Mouse (Mus musculus): ENCODE data around the gene Creg2. TPM values are rescaled to one million over a fixed set of nuclear protein-coding genes. Genes with fewer than 3 reads are reported as not detected.
"Not testable (repeated sequence)": the region's sequence is repeated elsewhere in the genome, so short reads cannot be mapped to it uniquely, and the experiment has no call there.

Creg2 gene
- polyA plus RNA-seq, 1 experiment = 0.10 TPM

DNA sequence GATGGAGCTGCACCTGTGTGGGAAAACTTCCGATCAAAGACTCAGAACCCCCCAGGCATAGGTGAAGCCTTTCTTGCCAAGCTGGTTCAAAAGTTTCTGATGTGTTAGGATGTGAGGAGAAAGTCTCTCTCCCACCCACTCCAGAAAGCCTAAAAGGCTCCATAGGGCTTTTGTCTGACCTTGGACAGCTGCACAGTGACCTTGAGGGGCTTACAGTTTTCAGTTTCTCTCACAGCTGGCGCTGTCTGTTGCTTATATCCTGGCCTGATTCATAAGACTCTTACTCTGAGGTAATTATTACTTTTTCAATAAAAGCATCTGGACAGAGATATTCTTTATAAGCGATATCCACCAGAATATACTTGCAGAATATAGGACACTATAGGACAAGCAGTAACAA, 38.2 kb downstream of the Creg2 start:
- 92% methylated on average over 3 of the region's 3 CpGs for WGBS
- no peak for DNase-seq (ENCODE audit: low read depth, low spot score)

DNA sequence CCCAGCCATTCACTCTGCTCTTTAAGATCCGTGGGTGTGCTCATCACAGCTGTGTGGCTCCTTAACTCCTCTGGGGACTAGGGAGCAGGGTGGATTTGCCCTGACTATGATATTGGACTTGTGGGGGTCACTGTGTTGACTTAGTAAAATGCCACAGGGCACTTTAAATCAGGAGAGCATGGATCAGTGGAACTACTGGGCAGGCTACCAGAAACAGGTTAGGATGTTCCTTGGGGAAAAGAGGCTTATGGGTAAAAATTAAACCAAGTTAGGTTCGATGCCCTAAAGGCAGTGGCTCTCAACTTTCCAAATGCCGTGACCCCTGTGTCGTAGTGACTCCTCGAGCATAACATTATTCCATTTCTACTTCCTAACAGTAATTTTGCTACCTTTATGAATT, 38.8 kb downstream of the Creg2 start:
- DNase-seq (ENCODE audit: low read depth, low spot score) = no peak
- 76% methylated on average over 5 of the region's 5 CpGs for WGBS

- DNase-seq (ENCODE audit: low read depth, low spot score) = no peak
- WGBS = 15% methylated on average over 8 of the region's 8 CpGs
Observed at GRCm38 (mm10) chr1:39608534-39608933, 42.7 kb downstream of the Creg2 start.

- DNase-seq (ENCODE audit: low read depth, low spot score) = no peak
- WGBS = 93% methylated on average over 3 of the region's 3 CpGs
Observed at GRCm38 (mm10) chr1:39602477-39602876, 48.8 kb downstream of the Creg2 start.

GRCm38 (mm10) chr1:39598726-39599125, 52.5 kb downstream of the Creg2 start:
- WGBS = 49% methylated on average over 11 of the region's 11 CpGs
- DNase-seq (ENCODE audit: low read depth, low spot score) = no peak

GRCm38 (mm10) chr1:39597135-39597534, 54.1 kb downstream of the Creg2 start:
- 88% methylated on average over 9 of the region's 9 CpGs for WGBS

GRCm38 (mm10) chr1:39593836-39594235, 57.4 kb downstream of the Creg2 start:
- no peak for DNase-seq (ENCODE audit: low read depth, low spot score)
- WGBS = 25% methylated on average over 10 of the region's 10 CpGs

More at GRCm38 (mm10) chr1:39597135-39597534, 54.1 kb downstream of the Creg2 start:
- DNase-seq (ENCODE audit: low read depth, low spot score) = not testable (repeated sequence)

DNA sequence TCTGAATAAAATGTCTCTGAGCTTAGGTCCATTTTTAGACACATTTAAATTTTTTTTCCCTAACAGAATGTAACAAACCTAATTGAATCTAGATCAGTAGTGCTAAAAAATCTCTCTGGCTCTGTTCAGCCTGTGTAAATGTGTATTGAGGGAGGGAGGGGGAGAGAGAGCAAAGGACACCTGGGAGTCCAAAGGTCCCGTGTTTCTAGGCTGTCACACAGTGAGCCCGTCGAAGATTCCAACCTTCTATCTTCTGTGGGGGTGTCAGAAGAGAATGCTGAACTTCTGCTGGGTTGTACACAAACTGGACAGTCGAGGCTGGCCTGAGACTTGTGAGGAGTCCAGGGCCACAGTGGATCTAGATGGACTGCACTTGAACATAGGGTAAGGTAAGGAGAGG, 59.2 kb downstream of the Creg2 start:
- DNase-seq (ENCODE audit: low read depth, low spot score) = no peak
- 39% methylated on average over 4 of the region's 4 CpGs for WGBS

DNA sequence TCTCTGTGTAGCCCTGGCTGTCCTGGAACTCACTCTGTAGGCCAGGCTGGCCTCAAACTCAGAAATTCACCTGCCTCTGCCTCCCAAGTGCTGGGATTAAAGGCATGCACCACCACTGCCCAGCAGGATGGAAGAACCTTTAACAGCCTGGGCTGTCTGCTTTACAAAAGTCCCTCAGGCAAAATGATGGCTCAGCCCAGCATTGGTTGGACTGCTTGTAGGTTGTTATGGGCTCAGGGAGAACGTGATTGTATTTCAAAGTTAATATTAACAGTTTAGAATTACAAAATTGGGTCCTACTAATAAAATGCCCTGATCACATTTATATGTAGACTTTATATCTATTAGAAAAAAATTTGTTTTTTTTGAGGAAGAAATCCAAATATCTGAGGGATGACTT, 59.7 kb downstream of the Creg2 start:
- 26% methylated on average over 1 of the region's 1 CpGs for WGBS
- not testable (repeated sequence) for DNase-seq (ENCODE audit: low read depth, low spot score)

- 75% methylated on average over 5 of the region's 5 CpGs for WGBS
- no peak for DNase-seq (ENCODE audit: low read depth, low spot score)
Observed at GRCm38 (mm10) chr1:39590193-39590592, 61.1 kb downstream of the Creg2 start.

DNA sequence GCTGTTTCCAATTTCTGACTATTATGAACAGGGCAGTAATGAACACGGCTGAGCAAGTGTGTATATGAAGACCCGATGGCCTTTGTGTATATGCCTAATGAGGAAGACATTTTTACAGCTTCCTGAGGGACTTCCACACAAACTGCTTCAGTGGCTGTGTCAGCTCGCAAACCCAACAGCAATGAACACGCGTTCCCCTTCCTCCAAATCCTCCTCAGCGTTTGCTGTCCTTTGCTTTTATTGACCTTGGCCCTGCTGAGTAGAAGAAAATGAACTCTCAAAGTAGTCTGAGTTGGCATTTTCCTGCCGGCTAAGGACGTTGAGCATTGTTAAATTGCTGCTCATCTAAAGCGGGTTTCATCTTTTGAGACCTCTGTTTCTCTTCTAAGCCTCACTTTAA, 65.9 kb downstream of the Creg2 start:
- WGBS = 32% methylated on average over 9 of the region's 9 CpGs

GRCm38 (mm10) chr1:39583173-39583572, 68.1 kb downstream of the Creg2 start:
- DNase-seq (ENCODE audit: low read depth, low spot score) = no peak
- 88% methylated on average over 9 of the region's 9 CpGs for WGBS

More for the DNA sequence above, 65.9 kb downstream of the Creg2 start:
- DNase-seq (ENCODE audit: low read depth, low spot score) = no peak

DNA sequence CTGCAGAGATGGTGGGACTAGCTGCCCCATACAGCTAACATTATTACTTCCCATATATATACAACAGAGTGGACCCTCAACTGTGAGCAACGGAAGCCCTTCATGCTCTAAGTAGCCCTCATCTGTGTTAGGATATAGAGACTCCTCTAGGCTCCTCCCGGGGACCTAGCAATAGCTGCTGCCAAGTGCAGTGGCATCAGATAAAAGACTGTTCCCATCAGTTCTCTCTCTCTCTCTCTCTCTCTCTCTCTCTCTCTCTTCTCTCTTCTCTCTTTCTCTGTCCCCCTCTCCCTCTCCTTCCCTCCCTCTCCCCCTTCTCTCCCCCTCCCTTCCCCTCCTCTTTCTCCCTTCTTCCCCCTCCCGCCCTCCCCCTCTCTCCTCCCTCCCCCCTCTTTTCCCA, 70.1 kb downstream of the Creg2 start:
- WGBS = 71% methylated on average over 2 of the region's 3 CpGs

DNA sequence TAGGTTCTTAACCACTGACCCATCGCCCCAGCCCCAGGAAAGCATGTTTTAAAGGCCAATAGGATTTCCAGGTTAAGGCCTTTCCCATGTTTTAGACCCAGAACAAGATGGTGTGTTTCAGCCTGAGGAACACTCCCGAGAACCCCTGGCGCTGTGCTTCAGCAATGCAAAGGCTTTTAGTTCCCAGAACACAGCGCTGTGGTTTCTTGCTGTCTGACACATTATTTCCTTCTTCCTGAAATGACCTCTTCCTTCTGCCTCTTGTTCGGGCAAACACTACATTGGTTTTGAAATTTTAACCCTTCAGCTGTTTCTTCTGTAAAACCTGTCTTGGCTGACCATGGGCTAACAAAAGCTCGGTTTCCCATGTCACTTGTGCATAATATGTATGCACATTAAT, 72.1 kb downstream of the Creg2 start:
- WGBS = 72% methylated on average over 6 of the region's 6 CpGs
- DNase-seq (ENCODE audit: low read depth, low spot score) = no peak

More for the DNA sequence above, 70.1 kb downstream of the Creg2 start:
- DNase-seq (ENCODE audit: low read depth, low spot score) = no peak

DNA sequence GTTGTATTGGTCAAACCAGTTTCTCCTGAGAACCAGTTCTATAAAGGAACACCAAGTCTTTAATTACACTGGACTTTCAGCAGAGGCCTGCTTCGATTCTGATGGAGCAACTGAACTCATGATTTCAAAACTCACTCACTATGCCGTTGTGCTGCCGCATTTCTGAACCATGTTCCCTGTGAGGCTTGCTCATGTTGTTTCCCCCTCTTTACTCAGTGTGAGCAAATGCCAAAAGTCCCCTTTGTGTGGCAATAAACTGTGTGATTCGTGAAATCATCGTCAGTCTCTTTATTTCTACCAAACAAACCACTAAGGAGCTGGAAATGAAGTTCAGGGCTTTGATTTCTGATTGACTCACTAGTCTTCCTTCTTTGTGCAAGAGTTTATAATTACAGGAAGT, 72.8 kb downstream of the Creg2 start:
- WGBS = 69% methylated on average over 5 of the region's 5 CpGs
- DNase-seq (ENCODE audit: low read depth, low spot score) = no peak

DNA sequence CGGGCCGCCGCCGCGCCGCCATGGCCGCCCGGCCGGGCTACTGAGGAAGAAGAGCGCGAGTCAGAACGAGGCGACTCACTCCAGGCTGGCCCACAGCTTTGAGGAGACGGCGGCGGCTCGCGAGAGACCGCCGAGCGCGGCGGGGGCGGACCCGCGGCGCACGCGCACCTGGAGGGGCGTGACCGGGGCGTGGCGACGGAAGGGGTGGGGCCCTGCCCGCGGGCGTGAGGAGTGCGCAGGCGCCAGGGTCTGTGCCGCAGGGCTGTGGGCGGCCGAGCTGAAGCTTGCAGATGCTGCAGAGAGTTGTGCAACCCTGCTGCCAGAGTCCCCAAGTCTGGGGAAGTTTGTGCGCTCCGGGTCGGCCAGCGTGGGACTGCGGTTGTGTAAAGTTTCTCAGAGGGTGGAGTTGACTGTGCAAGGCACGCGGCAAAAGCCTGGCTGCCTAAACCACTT, 74.0 kb downstream of the Creg2 start, which contains the start of gene Rnf149:
Rnf149 (minus strand) TSS at position 153 of the 453 bp plus-strand sequence.
- under 1% methylated on average over 49 of the region's 49 CpGs for WGBS

GRCm38 (mm10) chr1:39576431-39577243, 74.6 kb downstream of the Creg2 start:
- WGBS = under 1% methylated on average over 88 of the region's 88 CpGs
- no peak for DNase-seq (ENCODE audit: low read depth, low spot score)

More for the DNA sequence above, 74.0 kb downstream of the Creg2 start, which contains the start of gene Rnf149:
- DNase-seq (ENCODE audit: low read depth, low spot score) = peak; percentile 47

GRCm38 (mm10) chr1:39575778-39576375, 75.4 kb downstream of the Creg2 start:
- DNase-seq (ENCODE audit: low read depth, low spot score) = no peak

DNA sequence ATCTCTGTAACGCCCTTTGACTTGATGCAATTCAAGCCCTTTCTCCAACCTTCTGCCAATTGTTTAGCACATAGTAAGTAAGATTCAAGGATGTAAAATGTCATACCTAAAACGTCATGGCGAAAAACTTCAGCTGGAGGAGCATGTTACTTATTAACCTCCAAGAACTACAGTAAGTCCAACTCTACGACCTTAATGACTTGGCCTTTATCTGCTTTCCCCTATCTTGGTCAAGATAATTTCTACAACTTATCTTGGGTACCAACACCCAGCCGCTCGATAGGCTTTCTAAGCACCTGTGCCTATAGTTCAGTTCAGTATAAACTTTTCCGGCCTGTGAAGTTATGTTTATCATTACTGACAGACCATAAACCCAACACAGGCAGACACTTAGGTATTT, 77.4 kb downstream of the Creg2 start:
- peak; percentile 40 for DNase-seq (ENCODE audit: low read depth, low spot score)

More at GRCm38 (mm10) chr1:39575778-39576375, 75.4 kb downstream of the Creg2 start:
- WGBS = 16% methylated on average over 8 of the region's 8 CpGs

DNA sequence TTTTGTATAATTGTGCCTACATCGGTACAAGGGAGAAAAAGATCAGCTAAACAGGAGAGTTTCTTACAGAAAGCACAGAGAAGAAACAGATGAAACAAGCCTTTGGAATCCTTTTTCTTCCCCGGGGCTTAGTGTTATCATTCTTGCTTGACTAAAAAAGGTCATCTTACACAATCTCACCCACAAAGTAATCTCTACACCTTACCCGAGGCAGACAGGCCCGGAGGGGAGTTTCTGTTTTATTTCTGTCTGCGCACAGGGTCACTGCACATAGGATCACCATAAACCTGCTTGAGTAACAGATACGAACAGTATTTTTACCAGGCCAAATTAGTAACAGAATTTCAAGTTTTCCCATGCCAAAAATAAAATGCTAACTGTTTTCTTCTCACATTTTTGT, 79.6 kb downstream of the Creg2 start:
- 53% methylated on average over 6 of the region's 6 CpGs for WGBS
- DNase-seq (ENCODE audit: low read depth, low spot score) = no peak

More for the DNA sequence above, 77.4 kb downstream of the Creg2 start:
- 35% methylated on average over 7 of the region's 7 CpGs for WGBS
